Mouse (Mus musculus) testis, adult 2 months (tissue): ENCODE measurements at regions not wholly inside any gene's neighbourhood (a gene's known extent, or its start where the extent isn't known, plus 50 kb on each side); places are given as distances from the start of the nearest gene placed in this dataset.

ENCODE experiments used
- CTCF ChIP-seq: fragments of 200-500 bp; IDR thresholded peaks from 2 replicates; pipeline ENCODE4 v1.5.1; 2012; ENCODE audit warnings: low read depth, mild to moderate bottlenecking, inconsistent platforms, low read length, moderate library complexity; ENCODE audit not compliant: control insufficient read depth, insufficient read depth, insufficient replicate concordance
- POLR2A ChIP-seq: fragments of 200-500 bp; IDR thresholded peaks from 2 replicates; pipeline ENCODE4 v1.6.1; 2012; ENCODE audit warnings: low read depth, mild to moderate bottlenecking, inconsistent platforms, low read length, moderate library complexity; ENCODE audit not compliant: control insufficient read depth

DNA sequence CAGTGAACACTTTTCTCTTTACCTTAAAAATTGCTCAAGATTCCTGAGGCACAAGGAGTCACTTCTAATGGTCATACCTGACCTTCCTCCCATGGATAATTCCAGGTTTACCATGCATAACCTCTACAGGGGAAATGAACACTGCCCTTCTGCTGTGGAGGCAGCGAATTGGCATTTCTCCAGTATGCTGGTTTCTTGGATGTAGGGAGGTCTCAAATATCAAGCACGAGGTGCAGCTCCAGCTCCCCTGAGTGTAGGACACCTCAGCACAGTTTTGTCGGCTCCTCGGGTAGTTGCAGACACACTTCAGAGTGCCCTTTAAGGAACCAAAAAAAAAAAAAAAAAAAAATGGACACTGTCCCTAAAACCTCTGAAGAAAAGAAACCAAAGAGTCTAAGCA, 124.8 kb downstream of the Lnpk start:
- TF ChIP-seq CTCF (no peak), POLR2A (no peak)
